Mouse (Mus musculus) adrenal gland, adult 2 months (tissue): ENCODE results near the gene Ces1e. TPM values are rescaled to one million over a fixed set of nuclear protein-coding genes. Genes with fewer than 3 reads are reported as not detected.
A peak's percentile ranks its signal among the peaks of the same experiment; 100 is the strongest.

Source experiments
- DNase-seq: peaks from one replicate; pipeline ENCODE4 v3.0.0; 2021
- polyA plus RNA-seq: library from polyadenylated mRNA; depleted of rRNA; stranded (reverse); fragments of >200 nt; gene quantifications from 2 replicates; pipeline ENCODE4 v1.2.3, GENCODE M21; 2012; rRNA removed
- total RNA-seq, 2 experiments: library from RNA; stranded (reverse); gene quantifications; 2 replicates each; pipeline ENCODE4 v1.2.3; 2021

Gene Ces1e
- total and polyA plus RNA-seq, 3 experiments: 0.26 TPM; not detected in 2

- DNase-seq: no peak
These were observed 52.8 kb downstream of the Ces1e start for GRCm38 (mm10) chr8:93176593-93176992.

- no peak for DNase-seq
These were observed 54.9 kb downstream of the Ces1e start for GRCm38 (mm10) chr8:93174554-93174953.

GRCm38 (mm10) chr8:93171846-93172590 is 57.4 kb downstream of the Ces1e start:
- peak; percentile 5 for DNase-seq

GRCm38 (mm10) chr8:93163363-93163762 is 66.1 kb downstream of the Ces1e start:
- DNase-seq: no peak

- DNase-seq: no peak
These were observed 78.0 kb downstream of the Ces1e start for GRCm38 (mm10) chr8:93151401-93151800.

Other genes with a start within 250 kb of the Ces1e start
- gene Ces1a, start 181.4 kb downstream of the Ces1e start, total RNA-seq: not detected
- gene Ces1a, start 181.4 kb downstream of the Ces1e start, polyA plus RNA-seq: not detected in 2 replicates
- under 1 TPM in 1 of 2 experiments, not detected in 1; 0.81 TPM for gene Ces1b, start 149.6 kb downstream of the Ces1e start, total RNA-seq
- not detected in 2 replicates for gene Ces1b, start 149.6 kb downstream of the Ces1e start, polyA plus RNA-seq
- 1 to 10 TPM in 1 of 2 experiments, under 1 TPM in 1; 0.24 to 7.3 TPM for gene Ces1c, start 98.3 kb downstream of the Ces1e start, total RNA-seq
- gene Ces1c, start 98.3 kb downstream of the Ces1e start, polyA plus RNA-seq: 0.49 TPM in 1 of 2 replicates, not detected in the other
- 100 to 1,000 TPM; 306 to 500 TPM for gene Ces1d, start 31.8 kb downstream of the Ces1e start, total RNA-seq
- 28.0 and 49.4 TPM in 2 replicates for gene Ces1d, start 31.8 kb downstream of the Ces1e start, polyA plus RNA-seq
- 10 to 100 TPM; 18.4 to 50.5 TPM for gene Ces1f, start 50.1 kb upstream of the Ces1e start, total RNA-seq
- 2.7 and 5.3 TPM in 2 replicates for gene Ces1f, start 50.1 kb upstream of the Ces1e start, polyA plus RNA-seq
- under 1 TPM in 1 of 2 experiments, not detected in 1; 0.72 TPM for gene Ces1g, start 107.7 kb upstream of the Ces1e start, total RNA-seq
- 0.04 TPM in 1 of 2 replicates, not detected in the other for gene Ces1g, start 107.7 kb upstream of the Ces1e start, polyA plus RNA-seq
- not detected for gene Ces1h, start 150.1 kb upstream of the Ces1e start, total RNA-seq
- not detected in 2 replicates for gene Ces1h, start 150.1 kb upstream of the Ces1e start, polyA plus RNA-seq